Mouse (Mus musculus) mouse embryonic stem cell (cell line): ENCODE results near the gene Cox6b2.

Experiments
- in situ Hi-C, 2 experiments: fragments of 300-500 bp; cut with MboI; formaldehyde crosslinking; loops; 1 replicate in 1 of 2; 3 replicates in 1 of 2; pipeline ENCODE4 v1.14.3; 2019 to 2020; ENCODE audit warnings: low sequenced_read_pairs in 2 of 2, low pct_unique_long_range_greater_than_20kb in 1 of 2, mixed read lengths in 1 of 2; ENCODE audit not compliant: unreplicated experiment in 1 of 2

Cox6b2 gene

DNA sequence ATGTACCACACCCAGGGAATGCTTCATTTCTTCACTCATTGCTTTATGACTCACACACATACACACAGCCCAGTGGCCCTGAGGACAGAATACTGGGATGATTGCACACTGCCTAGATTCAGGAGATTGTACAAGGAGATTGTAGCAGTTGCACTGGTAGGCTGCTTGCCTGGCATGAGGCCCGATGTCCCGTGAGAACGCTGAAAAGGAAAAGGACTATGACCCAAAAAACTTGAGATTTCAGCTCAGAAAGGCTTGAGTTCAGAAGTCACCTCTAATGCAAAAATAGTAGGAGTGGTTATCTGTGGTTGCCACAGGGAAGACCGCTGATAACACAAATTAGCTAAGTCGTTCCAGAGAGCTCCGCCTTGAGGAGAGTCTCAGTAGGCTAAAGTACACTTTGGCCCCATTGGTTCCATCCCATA lies 19.9 kb downstream of the Cox6b2 start:
- in situ Hi-C loops, result no loop called here

DNA sequence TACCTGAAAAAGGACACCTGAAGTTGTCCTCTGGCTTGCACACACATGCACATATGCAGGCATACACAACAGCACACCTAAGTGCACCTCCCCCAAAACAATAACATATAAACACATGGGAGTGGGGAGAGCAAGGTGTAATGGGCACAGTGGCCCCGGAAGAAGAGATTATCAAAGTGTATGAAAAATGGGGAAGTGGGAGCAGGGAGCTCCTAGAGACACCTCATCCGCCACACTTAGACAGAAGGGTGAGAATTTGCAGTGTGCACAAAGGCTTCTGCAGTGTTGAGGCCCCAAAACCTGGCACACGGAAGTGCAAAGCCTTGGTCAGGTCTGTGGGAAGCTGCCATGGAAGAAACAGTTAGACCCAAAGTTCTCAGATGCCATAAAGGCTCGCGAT lies 21.8 kb downstream of the Cox6b2 start:
- in situ Hi-C loops, result no loop called here

DNA sequence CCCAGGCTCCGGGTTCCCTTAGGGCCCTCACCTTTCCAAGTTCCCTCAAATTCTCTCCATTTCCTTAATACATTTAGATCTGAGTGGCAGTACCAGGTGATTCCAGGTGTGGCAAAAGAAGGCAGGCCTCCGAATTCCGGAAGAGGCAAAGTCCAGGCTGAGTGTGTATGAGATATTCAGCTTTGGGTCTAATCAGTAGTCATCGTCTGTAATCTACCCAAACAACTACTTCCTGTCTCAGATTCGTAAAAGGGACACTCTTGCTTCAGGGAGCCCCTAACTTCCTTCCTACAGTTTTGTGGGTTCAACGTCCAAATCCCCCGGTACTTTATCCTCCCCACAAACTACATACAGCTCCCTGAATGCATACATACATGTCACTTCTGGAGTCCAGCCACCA lies 27.7 kb downstream of the Cox6b2 start, which contains the start of gene Tmem150b:
Gene Tmem150b, minus strand, starts transcription at position 81 of the 400 bp plus-strand sequence.
- in situ Hi-C loops, result no loop called here

DNA sequence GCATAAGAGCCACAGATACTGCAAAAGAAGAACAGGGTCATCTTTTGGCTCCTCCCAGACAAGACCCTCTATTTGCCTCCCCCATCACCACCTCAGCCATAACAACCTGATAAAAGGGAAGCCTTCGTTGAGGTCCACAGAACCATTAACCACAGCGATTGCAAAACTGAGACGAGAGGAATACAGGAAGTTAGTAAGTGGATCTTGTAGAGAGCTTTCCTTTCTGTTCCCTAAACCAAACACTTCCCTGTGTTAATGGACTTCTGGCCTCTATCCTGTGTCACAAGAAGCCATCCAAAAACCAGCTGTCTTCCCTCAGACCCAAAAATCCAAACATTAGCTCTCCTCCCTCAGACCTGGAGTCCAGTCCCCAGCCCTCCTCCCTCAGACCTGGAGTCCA lies 28.5 kb downstream of the Cox6b2 start:
- in situ Hi-C loops, result no loop called here

GRCm38 (mm10) chr7:4723508-4723907 lies 29.4 kb downstream of the Cox6b2 start:
- in situ Hi-C loops, result no loop called here

DNA sequence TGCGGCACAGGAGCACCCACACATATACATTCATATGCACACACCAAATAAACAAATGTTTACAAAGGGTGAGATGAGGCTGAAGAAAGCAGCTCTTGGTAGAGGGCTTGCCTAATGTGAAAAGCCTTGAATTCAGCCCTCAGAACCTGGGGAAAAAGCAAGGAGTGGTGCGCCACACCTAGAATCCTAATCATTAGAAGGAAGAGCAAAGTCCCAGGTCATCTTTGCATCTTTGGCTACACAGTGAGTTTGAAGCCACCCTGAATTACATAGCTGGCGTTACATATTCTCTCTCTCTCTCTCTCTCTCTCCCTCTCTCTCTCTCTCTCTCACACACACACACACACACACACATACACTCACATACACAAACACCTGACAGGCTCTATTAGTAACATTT lies 33.6 kb downstream of the Cox6b2 start:
- in situ Hi-C loops, result no loop called here

GRCm38 (mm10) chr7:4716955-4717354 lies 35.9 kb downstream of the Cox6b2 start:
- in situ Hi-C loops, result no loop called here

GRCm38 (mm10) chr7:4712594-4712993 lies 40.3 kb downstream of the Cox6b2 start:
- in situ Hi-C loops, result no loop called here

GRCm38 (mm10) chr7:4705098-4705497 lies 47.8 kb downstream of the Cox6b2 start:
- in situ Hi-C loops, result no loop called here

DNA sequence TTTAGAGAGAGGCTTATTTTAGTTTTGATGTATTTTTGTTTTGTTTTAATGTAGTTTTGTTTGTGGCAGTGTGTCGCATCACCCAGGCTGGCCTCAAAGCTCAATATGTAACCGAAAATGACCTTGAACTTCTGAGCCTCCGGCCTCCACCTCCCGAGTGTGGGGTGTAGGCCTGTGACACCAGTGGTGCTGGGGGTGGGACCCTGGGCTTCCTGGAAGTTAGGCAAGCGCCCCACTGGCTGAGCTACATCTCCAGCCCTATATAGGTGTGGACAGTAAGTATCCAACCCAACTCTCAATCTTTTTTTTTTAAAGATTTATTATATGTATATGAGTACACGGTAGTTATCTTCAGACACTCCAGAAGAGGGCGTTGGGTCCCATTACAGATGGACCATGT lies 49.7 kb downstream of the Cox6b2 start:
- in situ Hi-C loops, result no loop called here

GRCm38 (mm10) chr7:4702334-4702733 lies 50.6 kb downstream of the Cox6b2 start:
- in situ Hi-C loops, result no loop called here
